Mouse (Mus musculus): ENCODE data around the gene Olfr1412.

Olfr1412 gene

DNA sequence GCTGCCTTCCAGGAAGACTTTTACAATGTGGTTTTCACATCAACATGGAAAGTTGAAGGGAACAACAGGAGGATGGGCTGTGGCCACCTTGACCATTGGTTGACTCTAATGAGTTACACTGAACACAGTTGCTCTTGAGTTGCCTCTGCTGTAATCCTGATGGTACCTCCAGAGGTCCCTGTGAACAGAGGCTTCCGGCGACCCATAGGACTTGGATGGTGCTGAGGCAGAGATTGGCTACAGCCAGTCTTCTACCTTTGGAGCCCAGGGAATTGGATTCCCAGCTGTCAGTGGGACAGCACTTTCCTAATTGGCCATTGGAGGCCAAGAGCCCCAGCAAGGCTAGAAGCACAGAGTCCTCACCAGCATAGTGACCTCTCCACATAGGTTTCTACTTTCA is at the start of gene Olfr1412:
Gene Olfr1412, plus strand, starts transcription at position 301 of the 400 bp plus-strand sequence.
- no peak for ATAC-seq (ENCODE audit: insufficient number of reproducible peaks, low FRiP score, low TSS enrichment)

- no peak for ATAC-seq (ENCODE audit: insufficient number of reproducible peaks, low FRiP score, low TSS enrichment)
These were observed 48.6 kb upstream of the Olfr1412 start for GRCm38 (mm10) chr1:92536972-92537371.

DNA sequence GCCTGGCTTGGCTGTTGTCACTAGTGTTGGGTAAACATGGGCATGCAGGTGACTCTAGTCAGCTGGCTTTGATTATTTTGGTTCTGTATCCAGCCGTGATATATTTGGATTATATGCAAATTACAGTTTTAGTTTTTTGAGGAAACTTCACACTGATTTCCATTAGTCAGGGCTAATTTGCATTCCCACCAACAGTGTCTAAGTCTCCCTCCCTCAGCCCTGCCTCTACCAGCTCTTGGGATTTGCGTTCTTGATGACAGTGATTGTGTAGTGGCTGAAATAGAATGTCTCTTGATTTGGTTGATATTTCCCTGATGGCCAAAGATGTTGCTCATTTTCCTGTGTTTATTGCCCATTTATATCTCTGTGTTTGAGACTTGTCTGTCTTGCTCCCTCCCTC is 46.5 kb upstream of the Olfr1412 start:
- no peak for ATAC-seq (ENCODE audit: insufficient number of reproducible peaks, low FRiP score, low TSS enrichment)

GRCm38 (mm10) chr1:92545929-92546328 is 39.6 kb upstream of the Olfr1412 start:
- ATAC-seq (ENCODE audit: insufficient number of reproducible peaks, low FRiP score, low TSS enrichment), result no peak

- no peak for ATAC-seq (ENCODE audit: insufficient number of reproducible peaks, low FRiP score, low TSS enrichment)
These were observed 14.6 kb upstream of the Olfr1412 start, which contains the start of gene Olfr1413 for GRCm38 (mm10) chr1:92571022-92571421. Olfr1413 (plus strand) TSS chr1:92571322.

- no peak for ATAC-seq (ENCODE audit: insufficient number of reproducible peaks, low FRiP score, low TSS enrichment)
These were observed 8.5 kb downstream of the Olfr1412 start, which contains the start of gene Olfr1411 for GRCm38 (mm10) chr1:92594111-92594510. Olfr1411 (plus strand) TSS chr1:92594411.

DNA sequence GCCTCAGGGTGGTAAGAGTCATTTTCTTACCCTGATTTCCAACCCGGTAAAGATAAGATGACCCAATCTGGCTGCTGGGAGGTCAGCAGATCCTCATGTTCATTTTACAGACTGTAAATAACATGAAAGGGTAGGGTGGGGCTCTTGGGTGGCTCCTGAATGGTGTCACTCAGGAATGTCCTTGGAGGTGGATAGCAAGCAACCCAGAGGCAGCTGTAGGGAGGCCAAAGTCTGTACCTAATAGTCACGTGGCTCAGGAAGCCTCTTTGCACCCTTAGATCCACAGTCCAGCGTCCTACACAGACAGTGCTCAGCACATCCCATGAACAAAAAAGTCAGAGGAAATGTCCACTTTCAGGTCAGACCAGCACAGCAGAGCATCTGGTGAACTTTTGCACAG is 10.4 kb downstream of the Olfr1412 start:
- ATAC-seq (ENCODE audit: insufficient number of reproducible peaks, low FRiP score, low TSS enrichment), result no peak

GRCm38 (mm10) chr1:92605482-92605881 is 19.9 kb downstream of the Olfr1412 start, which contains the start of gene Olfr1410:
Olfr1410 (plus strand) TSS chr1:92605782.
- no peak for ATAC-seq (ENCODE audit: insufficient number of reproducible peaks, low FRiP score, low TSS enrichment)

DNA sequence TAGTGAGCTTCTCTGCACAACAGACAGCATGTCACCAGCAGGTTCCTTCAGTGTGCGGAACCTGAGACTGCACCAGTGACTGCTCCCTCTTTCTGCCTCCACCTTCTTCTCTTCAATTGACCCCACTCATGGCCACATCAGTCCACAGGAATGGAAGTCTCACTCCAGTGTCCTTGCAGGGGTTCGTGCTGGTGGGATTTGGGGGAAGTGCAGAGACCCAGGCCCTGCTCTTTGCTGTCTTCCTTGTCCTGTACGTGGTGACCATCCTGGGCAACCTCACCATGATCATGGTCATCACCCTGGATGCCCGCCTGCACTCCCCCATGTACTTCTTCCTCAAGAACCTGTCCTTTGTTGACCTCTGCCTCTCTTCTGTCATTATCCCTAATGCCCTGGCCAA is 22.1 kb downstream of the Olfr1412 start:
- no peak for ATAC-seq (ENCODE audit: insufficient number of reproducible peaks, low FRiP score, low TSS enrichment)

DNA sequence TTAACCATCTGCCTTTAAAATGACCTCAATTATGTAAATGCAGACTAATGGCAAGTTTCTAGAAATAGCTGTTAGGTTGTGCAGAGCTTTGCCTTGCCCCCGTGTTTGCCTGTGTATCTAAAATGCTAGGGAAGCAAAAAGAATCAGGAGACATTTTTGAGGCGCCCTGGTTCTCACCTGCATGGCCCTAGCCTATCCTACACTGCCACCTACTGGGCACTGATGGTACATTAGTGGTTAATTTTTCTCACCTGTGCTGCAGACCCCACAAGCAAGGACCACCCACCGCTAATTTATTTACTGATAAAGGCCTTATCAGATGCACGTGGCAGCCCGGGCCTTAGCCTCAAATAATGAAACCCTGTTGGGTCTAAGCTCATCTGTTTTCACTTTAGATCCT is 25.4 kb downstream of the Olfr1412 start:
- no peak for ATAC-seq (ENCODE audit: insufficient number of reproducible peaks, low FRiP score, low TSS enrichment)

GRCm38 (mm10) chr1:92613175-92613574 is 27.6 kb downstream of the Olfr1412 start:
- no peak for ATAC-seq (ENCODE audit: insufficient number of reproducible peaks, low FRiP score, low TSS enrichment)

GRCm38 (mm10) chr1:92614516-92614915 is 28.9 kb downstream of the Olfr1412 start:
- ATAC-seq (ENCODE audit: insufficient number of reproducible peaks, low FRiP score, low TSS enrichment), result no peak

GRCm38 (mm10) chr1:92616046-92616445 is 30.5 kb downstream of the Olfr1412 start:
- no peak for ATAC-seq (ENCODE audit: insufficient number of reproducible peaks, low FRiP score, low TSS enrichment)

DNA sequence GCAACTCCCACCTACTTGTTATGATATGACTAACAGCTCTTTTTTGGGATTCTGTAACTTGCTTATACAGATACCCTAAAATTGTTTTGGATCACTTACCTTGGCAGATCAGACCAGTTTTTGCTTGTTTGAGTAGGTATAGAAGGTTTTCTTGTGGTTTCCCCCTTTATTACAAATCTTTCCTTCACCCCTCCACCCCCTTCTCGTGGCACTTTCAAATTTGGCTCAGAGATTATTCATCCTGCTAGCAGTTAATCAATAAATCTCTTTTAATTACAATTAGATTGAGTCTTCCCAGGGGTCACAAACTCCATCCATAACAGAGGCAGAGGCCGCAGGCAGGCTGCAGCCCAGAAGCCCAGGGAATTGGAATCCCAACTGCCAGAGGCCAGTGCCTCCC is 31.9 kb downstream of the Olfr1412 start, which contains the start of gene Olfr12:
Gene Olfr12, plus strand, starts transcription at position 301 of the 400 bp plus-strand sequence.
- ATAC-seq (ENCODE audit: insufficient number of reproducible peaks, low FRiP score, low TSS enrichment), result no peak

- ATAC-seq (ENCODE audit: insufficient number of reproducible peaks, low FRiP score, low TSS enrichment), result no peak
These were observed 32.8 kb downstream of the Olfr1412 start for GRCm38 (mm10) chr1:92618360-92618759.

DNA sequence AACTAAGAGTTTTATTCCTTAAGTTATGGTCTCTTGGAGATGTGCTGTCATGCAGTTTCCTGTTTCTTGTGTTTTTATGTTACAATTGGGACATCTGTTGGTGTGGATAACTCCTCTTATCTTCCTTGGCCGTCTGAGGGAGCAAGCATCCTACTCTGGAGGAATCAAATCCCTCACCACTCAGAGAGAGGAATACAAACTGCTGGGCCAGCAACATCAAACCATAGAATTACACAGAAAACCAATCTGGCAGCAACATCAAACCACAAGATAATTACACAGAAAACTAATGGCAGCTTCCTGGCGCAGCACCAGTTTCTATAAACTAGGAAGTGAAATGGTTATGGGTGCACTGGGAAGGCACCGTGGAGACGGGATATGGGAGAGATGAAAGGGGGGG is 42.6 kb downstream of the Olfr1412 start:
- ATAC-seq (ENCODE audit: insufficient number of reproducible peaks, low FRiP score, low TSS enrichment), result no peak

- ATAC-seq (ENCODE audit: insufficient number of reproducible peaks, low FRiP score, low TSS enrichment), result no peak
These were observed 46.6 kb downstream of the Olfr1412 start for GRCm38 (mm10) chr1:92632196-92632595.

- no peak for ATAC-seq (ENCODE audit: insufficient number of reproducible peaks, low FRiP score, low TSS enrichment)
These were observed 47.4 kb downstream of the Olfr1412 start for GRCm38 (mm10) chr1:92632948-92633347.

GRCm38 (mm10) chr1:92633726-92634125 is 48.1 kb downstream of the Olfr1412 start:
- no peak for ATAC-seq (ENCODE audit: insufficient number of reproducible peaks, low FRiP score, low TSS enrichment)

- no peak for ATAC-seq (ENCODE audit: insufficient number of reproducible peaks, low FRiP score, low TSS enrichment)
These were observed 49.0 kb downstream of the Olfr1412 start for GRCm38 (mm10) chr1:92634569-92634968.

DNA sequence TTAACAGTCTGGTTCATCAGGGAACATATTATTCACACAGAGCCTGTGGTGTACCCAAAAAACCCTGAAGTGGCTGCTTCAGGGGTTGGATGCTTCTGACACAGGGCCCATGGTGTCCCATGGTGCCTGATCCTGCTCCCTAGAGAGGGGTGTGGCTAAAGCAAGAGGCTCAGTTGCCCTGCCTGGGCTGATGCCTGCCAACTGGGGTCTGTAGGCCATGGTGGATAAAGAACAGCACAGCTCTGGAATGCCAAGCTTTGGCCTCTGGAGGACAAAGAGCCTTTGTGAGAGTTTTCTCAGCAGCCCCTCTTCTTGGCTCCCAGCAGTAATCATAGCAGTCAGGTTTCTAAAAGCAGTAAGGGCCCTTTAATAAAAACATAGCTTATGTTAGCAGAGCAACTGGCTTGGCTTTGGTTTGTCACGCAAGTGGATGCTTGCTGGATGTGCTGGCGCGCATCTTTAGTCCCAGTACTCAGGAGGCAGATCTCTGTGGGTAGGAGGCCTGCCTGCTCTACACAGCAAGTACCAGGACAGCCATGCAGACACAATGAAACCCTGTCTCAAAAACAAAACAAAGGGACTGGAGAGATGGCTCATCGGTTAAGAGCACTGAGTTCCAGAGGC is 49.5 kb downstream of the Olfr1412 start:
- no peak for ATAC-seq (ENCODE audit: insufficient number of reproducible peaks, low FRiP score, low TSS enrichment)

DNA sequence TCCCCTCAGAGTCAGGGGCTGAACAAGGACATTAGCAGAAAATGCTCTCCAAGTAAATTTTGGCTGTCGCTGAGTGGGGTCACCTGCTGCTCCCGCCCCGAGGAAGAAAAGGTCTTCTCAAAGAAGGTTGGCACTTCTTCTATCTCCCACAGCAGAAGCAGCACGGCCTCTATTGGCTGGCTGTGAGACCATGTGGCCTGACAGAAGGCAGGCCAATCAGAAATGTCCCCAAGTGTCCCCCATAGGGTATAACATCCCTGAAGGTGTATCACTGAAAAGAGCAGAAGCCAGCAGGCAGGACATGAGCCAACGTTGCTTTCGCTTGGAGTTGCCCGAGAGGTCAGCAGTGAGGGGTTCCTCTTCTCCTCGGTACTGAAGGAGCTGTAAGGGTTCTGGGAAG is 50.4 kb downstream of the Olfr1412 start:
- ATAC-seq (ENCODE audit: insufficient number of reproducible peaks, low FRiP score, low TSS enrichment), result no peak
